Mouse (Mus musculus): ENCODE results near the gene Myl12a.
A peak's percentile ranks its signal among the peaks of the same experiment; 100 is the strongest.

Myl12a gene

DNA sequence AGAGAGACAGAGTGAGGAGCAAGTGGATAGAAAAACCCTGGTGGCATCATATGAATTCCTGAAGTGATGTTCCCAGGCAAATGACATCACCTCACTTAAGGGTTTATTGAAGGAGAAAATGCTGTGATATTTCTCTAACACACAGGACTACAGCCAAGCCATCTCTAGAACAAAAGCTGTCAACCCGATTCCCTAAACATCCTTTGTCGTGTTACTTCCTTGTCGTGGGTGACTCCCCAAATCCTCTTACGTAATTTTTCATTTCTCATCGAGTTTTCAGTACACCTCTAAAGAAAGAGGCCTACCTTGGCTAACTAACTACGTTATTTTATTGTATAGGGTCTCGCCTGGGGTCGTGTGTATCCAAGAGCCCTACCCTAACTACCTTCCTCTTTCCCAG, 13.2 kb downstream of the Myl12a start:
- no peak for DNase-seq (ENCODE audit: low spot score in 2 of 2)

DNA sequence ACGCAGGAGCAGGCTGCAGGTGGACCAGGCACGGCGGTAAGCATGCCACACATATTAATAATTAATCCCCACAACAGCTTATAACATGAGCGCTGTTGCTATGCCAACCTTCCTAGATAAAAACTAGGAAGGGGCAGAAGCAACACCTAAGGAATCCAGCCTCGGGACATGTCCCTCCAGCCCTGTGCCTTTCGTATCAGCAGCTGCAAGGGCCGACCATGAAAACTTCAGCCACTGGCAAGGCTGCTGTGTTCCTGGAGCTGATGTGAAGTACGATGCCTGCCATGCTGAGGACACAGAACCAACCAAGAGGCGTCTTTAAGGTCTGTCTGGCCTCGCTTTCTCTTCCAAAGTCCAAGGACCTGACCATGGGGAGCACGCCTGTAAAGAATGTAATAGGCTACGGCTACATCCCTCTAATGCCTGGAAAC, 14.3 kb downstream of the Myl12a start:
- no peak for DNase-seq (ENCODE audit: low spot score in 2 of 2)

DNA sequence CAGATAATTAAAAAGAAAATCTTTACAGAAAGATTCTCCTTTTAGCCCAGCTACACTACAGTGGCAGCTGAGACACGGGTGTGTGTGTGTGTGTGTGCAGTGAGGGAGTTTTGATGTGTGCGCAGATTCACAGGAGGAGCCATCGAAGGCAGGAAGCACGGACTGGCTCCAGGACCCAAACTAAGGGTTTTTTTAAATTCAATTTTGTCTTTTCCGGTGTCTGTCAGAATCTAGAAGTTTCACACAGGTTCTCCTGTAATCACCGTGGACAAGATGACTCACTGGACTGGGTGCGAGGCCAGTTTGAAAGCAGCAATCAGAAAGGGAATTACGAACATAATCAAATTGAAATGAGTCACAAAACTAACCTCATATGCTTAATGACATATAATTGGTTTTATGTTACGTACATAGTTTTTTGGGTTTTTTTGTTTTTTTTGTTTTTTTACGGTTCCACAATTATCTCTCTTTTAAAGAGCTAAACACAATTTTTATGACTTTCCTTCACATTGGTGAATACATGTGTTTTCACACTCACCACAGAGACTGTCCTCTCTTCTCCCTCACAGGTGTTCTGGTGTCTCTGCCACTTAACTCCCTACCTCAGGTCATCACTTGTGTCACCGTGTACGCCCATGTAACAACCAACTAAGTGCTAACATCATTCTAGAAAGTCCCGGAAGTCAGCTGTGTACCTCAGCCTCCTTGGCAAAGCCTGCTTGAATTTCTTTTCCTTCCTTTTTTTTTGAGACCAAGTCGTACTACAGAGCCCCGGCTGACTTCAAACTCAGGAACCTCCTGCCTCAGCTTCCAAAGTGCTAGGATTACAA, 15.6 kb downstream of the Myl12a start:
- DNase-seq (ENCODE audit: low spot score in 2 of 2), result no peak

DNA sequence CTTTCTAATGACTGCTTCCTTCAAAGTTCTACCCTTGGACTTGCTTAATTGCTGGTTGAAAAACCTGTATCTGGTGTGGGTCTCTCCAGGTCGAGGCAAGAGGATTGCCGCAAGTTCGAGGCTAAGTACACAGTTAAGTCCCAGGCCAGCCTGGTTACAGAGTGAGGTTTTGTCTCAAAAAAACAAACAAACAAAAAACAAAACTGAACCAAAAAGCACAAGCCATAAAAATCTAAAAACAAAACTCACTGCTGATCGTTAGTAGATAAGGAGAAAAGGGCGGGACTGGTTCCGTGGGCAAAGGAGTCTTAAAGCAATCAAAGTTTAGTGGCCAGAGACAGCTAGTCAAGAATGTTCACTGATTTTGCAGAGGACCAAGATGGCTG, 16.3 kb downstream of the Myl12a start:
- no peak for DNase-seq (ENCODE audit: low spot score in 2 of 2)

DNA sequence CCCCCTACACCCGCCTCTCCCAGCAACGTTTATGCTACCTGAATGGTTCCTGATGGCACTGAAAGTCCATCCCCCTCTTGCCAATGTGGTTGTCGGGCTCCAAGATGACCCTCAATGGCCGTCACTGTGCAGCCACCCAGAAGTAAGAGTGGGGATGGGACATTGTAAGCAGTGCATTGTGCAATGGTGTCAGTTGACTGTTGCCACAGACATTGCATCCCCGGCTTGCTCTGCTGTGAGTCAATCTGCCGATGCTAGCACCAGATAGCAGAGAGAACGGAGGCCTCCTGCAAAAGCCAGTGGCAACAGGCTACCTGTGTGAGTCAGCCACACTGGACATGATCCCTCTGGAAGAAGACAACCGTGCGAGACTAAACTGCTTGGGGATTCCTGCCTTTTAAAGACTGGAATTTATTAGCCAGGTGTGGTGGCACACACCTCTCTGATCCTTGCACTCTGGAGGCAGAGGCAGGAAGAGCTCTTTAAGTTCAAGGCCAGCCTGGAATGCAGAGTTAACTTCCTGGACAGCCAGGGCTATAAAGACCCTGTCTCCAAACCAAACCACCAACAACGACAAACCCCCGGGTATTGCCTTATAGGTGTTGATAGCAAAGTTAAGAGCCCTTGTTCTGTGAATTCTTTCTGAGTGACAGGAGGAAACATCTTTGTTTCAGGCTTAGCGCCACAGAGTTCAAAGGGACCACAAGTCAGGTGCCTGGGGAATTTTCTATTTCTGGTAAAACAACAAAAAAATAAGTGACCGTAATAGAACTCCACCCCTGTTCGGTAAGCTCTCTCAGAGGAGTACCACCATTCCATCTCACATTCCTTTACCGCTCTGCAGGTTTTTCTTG, 16.9 kb downstream of the Myl12a start:
- DNase-seq (ENCODE audit: low spot score in 2 of 2), result no peak

DNA sequence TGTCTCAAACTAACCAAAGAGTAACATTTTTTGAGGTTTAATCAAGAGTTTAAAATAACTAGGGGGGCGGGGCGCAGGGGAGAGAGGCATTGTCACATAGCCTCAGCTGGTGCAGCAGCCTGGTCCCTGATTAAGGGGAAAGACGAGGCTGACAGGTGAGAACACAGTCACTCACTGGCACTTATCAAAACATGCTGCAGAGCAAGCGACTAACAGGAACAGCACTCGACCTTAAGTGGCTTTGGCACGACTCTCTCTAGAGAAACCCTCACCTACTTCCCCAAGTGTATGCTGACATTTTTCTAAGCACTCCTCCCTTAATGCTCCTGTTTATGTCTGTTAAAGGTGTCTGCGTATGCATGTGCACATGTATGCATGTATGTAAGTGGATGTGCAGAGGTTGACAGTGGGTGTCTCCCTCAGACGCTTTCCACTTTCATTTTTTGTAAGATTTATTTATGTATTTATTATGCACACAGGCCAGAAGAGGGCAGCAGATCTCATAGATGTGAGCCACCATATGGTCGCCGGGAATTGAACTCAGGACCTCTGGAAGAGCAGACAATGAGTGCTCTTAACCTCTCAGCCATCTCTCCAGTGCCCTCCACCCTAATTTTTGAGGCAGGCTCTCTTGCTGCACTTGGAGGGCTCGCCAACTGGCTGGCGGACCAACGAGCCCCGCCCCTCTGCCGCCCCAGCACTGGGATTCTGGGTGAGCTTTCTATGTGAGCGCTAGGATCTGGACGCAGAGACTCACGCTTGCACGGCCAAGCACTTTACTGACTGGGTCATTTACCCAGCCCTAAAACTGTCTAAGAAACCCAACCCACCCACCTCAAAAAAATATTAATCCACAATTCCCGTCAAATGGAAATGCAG, 23.1 kb downstream of the Myl12a start:
- no peak for DNase-seq (ENCODE audit: low spot score in 2 of 2)

DNA sequence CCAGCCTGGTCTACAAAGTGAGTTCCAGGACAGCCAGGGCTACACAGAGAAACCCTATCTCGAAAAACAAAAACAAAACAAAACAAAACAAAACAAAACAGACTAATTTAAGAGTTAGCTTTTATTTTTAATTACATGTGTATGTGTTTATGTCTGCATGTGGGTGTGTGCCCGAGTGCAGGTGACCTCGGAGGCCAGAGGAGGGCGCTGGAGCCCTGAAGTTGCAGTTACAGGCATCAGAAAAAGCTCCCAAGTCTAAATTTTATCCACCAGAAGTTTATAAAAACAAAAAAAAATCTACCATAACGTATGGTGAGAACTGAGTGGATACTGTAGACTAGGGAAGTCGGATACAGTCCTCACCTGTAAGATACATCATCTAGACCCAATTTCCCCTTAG, 24.9 kb downstream of the Myl12a start:
- peak in 1 of 2 experiments; percentile 50 for DNase-seq (ENCODE audit: low spot score in 2 of 2)

DNA sequence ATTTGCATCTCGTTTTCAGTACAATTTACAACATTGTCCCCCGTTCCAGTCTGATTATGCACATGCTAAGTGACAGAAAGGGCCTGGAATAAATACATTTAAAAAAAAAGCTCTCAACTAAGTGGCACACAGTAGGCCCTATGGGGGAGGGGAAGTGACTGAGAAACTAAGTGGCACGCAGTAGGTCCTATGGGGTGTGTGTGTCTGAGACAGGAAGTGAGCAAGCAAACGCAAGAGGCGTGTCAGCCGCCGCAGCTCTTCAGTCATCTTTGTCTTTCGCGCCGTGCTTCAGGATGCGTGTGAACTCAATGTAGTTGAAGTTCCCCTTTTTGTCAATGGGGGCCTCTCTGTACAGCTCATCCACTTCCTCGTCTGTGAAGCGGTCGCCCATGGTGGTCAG, 28.6 kb downstream of the Myl12a start:
- DNase-seq (ENCODE audit: low spot score in 2 of 2), result peak in 1 of 2 experiments; percentile 47

DNA sequence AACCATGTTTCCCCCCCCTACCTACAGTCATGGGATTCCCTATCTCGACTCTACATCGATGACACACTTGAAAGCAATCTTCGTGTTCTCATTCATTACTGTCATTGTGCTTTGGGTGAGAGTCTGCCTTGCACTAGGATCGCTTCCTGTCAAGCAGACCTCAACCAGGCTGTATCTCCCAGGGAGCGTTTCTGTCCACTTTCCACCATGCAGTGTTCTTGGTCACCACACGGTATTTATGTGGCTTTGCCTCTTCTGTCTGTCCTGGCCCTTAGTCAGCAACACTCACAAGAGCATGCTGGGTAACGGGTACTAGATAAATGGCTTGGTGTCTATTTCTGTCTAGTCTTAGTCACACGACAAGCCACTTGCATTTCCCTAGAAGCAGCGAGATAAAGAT, 29.3 kb downstream of the Myl12a start:
- DNase-seq (ENCODE audit: low spot score in 2 of 2), result no peak

DNA sequence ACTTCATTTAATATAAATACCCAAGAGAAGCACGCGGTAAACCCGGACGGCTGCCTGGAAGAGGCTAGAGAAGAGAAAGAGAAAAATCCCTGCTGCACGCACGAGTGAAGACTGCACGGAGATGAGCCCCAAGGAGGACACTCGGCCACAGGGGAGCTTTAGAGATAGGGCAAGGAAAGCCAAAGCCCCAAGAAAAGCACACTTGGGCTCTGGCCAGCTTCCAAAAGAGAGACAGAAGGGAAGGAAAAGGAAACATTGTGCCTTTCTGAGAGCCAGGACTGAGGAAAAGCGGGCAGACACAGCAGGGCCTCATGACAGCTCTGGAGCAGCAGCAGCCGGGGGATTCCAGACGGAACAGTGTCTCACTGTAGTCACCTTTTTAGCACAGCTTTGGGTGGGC, 31.5 kb downstream of the Myl12a start:
- no peak for DNase-seq (ENCODE audit: low spot score in 2 of 2)

DNA sequence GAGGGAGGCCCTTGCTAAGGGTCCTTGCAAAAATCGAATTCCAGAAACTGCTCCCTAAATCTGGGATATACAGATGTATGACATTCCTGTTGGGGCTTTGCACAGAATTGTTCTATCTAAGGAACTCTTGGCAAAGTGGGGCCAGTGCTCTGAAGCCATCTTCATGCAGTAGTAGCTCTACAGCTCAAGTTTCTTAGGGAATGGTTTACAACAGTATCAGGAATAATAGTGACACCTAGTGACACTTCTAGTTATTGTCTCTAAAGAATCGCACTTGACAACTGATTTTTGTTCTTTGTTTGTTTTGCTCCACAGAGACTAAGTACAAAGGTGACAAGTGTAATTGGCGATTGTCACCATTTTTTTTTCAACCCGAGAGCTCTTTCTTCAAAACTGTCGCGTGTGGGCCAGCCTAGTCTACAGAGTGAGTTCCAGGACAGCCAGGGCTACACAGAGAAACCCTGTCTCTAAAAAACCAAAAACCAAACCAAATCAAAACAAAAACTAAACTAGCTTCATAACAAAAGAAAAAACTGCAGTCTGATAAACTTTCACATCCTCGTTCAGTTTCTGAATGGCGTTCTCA, 34.0 kb downstream of the Myl12a start:
- DNase-seq (ENCODE audit: low spot score in 2 of 2), result no peak

DNA sequence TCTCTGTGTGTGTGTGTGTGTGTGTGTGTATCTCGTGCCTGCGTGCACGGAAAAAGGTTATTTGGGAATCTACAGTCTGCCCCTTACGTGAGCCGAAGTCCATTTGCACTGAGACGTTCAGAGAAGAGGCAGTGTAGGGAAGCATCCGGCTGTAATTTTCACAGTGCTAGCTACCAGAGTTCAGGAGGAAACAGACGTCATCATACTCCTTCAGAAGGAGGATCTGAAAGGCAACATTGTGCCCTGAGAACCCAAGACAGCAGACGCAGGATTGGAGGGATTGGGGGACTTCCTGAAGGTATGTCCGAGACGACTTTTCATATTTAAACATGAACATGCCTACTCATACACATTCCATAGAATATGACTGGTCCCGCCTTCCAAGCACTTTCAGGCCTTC, 35.0 kb downstream of the Myl12a start:
- DNase-seq (ENCODE audit: low spot score in 2 of 2), result no peak

DNA sequence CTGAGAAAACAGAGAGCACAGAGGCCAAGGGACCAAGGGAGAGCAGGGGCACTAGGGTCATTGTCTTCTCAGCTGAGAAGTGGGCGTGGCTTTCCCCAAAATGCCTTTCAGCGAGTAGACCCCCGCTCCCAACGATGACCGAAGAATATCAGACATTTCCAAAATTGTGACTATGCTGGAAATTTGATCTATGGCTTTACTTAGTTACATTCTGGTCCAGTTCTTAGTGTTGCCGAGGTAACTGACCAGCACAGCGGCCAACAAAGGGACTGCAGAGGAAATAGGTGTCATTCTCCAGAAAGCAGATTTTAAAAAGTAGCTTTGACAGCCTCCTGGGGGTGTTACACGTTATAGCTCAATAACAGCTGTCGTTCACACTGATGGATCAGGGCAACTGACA, 35.5 kb downstream of the Myl12a start:
- DNase-seq (ENCODE audit: low spot score in 2 of 2), result no peak

DNA sequence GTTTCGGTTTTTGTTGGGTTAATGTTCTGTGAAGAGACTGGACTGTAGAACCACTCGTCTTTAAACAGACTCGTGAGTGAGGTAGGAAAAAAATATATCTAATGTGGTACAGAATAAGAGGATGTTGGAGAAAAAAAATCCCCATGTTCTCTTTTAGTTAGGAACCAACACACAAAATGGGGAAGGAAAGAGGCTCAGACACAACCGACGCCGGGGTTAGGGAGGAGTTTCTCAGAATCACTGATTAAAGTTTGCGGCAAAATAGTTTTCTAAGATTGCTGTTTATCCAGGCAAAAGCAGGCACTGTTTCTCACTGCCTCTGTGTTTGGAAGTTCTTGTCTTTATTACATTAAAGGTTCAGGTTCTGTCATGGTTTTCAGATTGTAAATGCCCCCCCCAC, 36.6 kb downstream of the Myl12a start:
- no peak for DNase-seq (ENCODE audit: low spot score in 2 of 2)

DNA sequence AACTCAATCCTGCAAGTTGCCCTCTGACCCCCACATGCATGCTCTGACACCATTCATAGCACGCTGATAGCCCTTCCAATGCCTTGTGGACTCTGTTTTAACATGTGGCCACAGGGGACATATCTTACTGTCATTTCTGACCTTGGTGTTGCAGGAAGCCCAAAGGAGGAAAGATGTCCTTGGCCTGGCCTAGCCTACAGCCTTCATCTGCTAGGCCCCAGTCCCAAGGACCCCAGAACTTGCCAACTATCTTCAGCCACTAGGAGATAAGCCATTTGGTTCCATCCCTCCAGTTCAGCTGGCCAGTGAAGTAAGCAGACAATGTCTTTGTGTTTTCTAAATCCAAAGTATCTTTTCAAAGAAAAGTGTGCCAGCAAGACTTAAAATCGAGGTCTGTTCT, 37.4 kb downstream of the Myl12a start:
- DNase-seq (ENCODE audit: low spot score in 2 of 2), result no peak

DNA sequence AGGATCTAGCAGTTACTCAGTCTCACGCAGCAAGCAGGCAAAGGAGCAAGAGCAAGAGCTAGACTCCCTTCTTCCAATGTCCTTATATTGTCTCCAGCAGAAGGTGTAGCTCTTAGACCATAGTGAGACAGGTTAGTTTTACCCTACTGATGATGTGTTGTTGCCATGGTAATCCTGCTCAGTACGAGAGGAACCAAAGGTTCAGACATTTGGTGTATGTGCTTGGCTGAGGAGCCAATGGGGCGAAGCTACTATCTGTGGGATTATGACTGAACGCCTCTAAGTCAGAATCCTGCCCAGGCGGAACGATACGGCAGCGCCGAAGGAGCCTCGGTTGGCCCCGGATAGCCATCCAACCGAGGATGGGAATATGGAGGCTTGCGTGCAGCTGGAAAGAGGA, 39.1 kb downstream of the Myl12a start:
- peak; percentile 78 to 96 for DNase-seq (ENCODE audit: low spot score in 2 of 2)

DNA sequence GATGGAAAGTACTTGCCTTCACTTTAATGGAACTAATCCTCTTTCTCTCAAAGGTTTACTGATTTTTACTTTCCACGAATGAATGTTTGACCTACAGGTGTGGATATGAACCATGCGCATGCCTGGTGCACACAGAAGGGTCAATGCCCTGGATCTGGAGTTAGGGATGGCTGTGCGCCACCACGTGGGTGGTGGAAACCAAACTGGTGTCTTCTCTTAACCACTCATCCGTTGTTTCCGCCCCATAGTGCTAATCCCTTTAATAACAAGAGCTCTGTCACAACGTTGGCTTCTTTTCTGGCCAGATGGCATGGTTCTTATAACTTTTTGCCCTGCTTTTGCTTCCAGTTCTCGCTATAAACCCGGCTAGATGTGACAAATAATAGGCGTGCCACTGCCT, 51.4 kb downstream of the Myl12a start:
- DNase-seq (ENCODE audit: low spot score in 2 of 2), result no peak

DNA sequence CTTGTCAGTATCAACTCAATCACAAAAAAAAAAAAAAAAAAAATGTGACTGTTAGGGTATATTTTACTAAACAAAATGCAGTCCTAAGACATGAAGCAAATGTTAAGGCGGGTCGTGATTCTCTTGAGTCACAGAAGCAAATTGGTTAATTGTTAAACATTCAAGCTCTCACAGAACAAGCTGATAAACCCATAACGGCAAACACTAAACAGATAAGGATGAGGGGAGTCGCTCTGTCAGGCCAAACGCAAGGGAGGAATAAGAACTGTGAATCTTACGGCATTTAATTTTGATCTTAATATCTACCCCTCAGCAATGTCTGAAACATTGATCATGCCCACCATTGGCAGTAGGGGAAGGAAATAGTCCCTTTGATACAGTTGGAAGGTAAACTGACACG, 53.5 kb downstream of the Myl12a start:
- no peak for DNase-seq (ENCODE audit: low spot score in 2 of 2)

DNA sequence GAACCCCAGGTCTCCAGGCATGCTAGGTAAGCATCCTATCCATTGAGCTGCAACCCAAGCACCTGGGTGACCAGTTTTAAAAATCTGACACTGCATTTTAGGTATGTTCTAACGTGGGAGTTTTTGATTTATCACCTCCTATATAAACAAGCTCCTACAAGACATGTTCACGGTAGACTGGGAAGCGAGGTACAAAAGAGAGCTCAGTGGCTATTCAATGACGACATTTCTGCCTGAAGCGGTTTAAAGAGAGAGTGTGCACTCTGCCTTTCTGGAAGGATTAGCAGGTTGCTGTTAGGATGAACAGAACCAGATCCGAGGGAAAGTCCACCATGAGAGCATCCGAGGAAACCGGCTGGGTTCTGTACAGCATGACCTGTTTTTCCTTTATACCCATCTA, 54.0 kb downstream of the Myl12a start:
- no peak for DNase-seq (ENCODE audit: low spot score in 2 of 2)

DNA sequence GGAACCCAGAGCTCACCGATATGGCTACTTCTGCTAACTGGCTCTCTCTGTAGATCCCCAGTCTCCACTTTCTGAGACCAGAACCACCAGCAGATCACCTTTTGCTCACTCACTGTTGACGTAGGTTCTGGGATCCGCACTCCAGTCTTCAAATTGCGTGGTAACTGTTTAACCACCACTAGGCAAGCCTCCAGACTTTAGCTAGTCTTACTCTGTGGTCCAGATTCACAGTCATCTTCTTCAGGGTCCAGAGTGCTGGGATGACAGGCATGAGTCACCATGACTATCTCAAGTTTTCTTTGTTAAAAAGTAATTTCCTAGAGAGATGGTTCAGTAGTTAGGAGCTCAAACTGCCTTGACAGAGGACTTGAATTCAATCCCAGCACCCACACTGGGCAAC, 58.9 kb downstream of the Myl12a start:
- DNase-seq (ENCODE audit: low spot score in 2 of 2), result no peak
